Mouse (Mus musculus) lung, postnatal 0 days (tissue): ENCODE measurements around the gene Pak4.

Source experiments
- CTCF ChIP-seq: IDR thresholded peaks from 2 replicates; pipeline ENCODE4 v1.5.1; 2016; ENCODE audit warnings: antibody characterized with exemption, mild to moderate bottlenecking
- EP300 ChIP-seq: IDR thresholded peaks from 2 replicates; pipeline ENCODE4 v1.6.1; 2016; ENCODE audit warnings: antibody characterized with exemption, mild to moderate bottlenecking, control low read depth

- TF ChIP-seq EP300 (no peak), CTCF (no peak)
Measured at GRCm38 (mm10) chr7:28581721-28582120, 16.3 kb downstream of the Pak4 start.
